Mouse (Mus musculus) 416B (cell line): ENCODE results near the gene Prmt8.

Experiments used
- DNase-seq: peaks from one replicate; pipeline ENCODE4 v3.0.0; 2011; ENCODE audit warnings: low read depth

The Prmt8 gene

DNA sequence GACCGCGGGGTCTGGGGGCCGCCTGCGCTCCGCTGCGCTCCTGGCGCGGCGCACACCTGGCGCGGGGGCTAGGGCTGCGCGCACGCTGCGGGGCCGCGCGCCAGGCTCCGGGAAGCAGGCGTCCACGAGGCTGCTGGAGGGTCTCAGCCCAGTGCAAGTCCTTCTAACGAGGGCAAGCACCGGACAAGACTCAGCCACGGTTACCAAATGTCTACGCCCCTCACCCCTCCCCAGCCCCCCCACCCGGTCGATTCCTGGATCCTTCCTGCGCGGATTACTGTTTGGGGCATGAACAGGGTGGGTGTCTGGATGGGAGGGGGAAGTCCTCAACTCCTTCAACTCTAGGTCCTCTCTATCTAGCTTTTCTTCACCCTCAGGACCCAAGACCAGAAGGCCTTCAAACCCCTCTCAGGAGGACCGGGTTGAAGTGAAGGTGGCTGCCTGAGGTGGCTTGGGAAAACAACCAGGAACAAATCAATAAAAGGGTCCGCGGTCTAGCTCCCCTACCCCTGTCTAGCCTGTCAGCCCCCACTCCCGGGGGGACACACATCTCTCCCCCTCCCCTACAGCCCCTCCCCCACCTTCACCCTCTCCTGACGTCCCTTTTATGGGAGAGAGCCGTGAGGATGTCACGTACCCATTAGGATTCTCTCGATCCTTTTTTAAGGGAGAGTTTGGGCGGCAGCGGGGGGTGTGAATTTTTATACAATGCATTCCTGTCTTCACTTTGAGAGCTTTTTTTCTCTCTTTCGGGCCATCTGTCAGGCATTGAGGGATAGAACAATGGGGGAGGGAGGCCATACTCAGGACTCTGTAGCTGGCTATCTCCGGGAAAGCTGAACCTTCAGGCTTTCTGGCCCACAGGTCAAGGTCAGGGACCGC is at the start of gene Prmt8:
Prmt8 (minus strand) TSS at position 198 of the 882 bp plus-strand sequence.
- DNase-seq, result no peak

DNA sequence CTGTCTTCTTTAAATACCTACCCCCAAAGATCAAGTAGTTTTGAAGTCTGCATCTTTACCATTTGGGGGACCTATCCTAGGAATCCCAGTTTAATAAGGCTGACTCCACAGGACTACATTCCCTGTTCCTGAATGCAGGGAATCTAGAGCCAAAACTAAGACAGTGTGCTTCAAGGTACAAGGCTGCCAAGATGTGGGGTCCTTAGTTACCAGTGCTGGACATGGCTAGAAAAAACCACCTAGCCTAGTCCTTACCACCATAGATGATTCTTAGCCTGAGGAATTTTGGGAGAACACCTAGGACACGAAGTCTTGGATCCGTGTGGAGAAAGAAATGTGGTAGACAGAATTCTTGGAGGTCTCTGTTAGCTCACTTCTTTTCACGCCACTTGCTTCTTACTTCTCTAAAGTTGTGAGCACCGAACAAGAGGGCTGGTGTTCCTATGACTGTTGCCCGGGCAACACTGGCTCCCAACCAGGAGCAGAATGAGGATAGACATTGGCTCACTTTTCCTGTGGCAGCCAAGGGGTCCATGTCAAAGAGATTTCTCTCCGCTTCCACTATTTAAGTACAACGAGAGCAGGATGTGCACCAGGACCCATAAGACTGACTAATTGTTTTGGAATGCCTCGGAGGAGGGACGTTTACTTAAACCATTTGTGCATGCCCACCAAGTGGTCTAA is 33.9 kb upstream of the Prmt8 start:
- no peak for DNase-seq

DNA sequence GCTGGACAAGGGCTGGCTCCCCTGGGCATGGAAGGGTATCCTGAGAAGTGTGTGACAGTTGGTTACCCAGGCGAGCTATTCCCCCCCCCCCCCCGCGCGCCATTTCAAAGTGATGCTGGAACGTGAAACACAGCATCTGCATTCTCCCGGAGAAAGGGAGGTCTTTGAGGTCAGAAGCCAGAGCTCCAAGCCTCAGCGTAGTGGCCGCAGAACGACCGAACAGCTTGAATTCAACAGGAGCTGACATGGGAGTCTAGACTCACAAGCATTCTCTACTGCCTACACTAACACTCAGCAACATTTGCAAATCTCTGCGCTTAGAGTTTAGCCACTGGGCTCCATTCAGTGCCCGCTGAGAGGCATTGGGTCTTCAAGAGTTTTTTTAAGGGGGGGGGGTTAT is 32.9 kb upstream of the Prmt8 start:
- DNase-seq, result no peak

DNA sequence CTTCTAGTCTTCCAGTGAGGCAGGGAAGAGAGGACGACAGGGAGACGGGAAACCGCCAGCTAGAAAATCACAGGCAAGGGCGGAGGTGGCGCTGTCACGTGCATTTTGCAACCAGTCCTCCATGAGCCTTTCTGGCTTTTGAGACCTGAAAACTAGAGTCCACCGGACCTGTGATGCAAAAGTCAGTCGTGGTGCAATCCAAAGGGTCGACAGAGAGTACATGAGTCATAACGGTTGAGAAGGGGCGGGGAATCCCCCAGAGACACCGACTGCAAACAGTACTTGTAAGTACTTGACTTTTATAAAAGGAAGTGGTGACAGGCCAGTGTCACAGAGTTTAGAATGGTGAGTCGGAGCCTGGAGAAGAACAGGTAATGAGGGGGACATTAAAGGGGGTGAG is 20.8 kb upstream of the Prmt8 start:
- peak; percentile 92 for DNase-seq

- no peak for DNase-seq
Measured at GRCm38 (mm10) chr6:127770806-127771205, 1.5 kb upstream of the Prmt8 start.

DNA sequence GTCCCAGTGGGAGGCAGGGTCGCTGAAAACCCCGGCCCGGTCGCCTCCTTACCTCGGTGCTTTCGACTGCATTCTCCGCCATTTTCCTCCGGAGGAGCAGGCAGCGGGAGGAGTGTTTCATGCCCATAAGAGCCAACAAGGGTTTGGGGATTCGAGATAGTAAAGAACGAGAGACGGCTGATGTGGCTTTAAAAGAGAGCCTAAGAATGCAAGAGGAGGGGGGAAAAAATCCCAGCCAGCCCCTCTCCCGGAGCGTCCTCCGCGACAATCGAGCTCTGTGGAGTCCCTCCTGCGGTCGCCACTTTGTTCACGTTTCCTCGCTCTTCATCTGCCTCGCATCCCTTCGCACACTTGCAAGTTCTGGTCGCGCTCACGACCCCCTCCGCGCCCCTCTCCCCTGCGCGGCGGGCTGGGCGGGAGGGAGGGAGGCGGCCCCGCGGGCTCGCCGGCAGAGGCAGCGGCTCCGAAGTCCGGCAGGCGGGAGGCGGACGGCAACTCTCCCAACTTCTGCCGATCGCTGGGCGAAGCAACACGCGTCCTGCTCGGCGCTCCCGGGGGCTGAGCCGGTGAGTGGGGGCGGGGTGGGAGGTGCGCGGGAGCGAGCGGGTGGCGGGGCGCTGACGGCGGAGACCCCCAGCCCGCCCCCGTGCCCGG is 524 bp downstream of the Prmt8 start:
- no peak for DNase-seq

DNA sequence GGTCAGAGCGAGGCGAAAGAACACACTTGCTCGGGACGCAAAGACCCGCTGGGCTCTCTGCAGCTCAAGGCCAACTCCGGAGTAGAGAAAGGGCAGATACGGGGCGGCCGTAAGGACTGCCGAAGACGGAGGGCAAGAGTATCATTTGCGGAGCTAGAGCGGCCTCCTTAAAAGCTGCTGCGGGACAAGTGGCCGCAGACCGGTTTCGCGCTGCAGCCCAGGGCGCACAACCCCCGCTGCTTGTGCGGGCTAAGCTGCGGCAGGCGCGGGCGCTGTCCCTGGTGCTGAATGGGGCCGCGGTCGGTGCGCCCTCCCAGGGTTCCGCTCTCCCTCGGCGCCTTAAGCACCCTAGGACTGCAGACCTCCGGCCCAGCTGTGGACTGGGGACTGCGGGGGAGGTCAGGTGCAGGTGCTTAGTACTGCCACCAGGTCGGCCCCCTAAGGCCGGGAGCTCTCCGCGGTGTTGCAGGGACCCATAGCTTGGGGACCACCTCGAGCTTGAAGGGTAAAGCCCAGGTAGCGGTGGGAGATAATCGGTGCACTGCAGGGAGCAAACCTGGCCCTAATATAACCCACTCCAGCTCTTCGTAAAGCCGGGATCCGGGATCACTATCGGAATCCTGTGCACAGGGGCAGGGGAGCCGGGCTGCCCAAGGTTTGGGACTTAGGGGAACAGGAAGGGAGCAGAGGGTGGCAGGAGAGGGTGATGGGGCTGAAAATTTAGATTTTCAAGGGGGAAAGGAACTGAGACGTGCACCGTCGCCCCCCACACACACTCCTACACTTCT is 1.4 kb downstream of the Prmt8 start:
- DNase-seq, result no peak

GRCm38 (mm10) chr6:127767201-127767705 is 2.0 kb downstream of the Prmt8 start:
- no peak for DNase-seq

DNA sequence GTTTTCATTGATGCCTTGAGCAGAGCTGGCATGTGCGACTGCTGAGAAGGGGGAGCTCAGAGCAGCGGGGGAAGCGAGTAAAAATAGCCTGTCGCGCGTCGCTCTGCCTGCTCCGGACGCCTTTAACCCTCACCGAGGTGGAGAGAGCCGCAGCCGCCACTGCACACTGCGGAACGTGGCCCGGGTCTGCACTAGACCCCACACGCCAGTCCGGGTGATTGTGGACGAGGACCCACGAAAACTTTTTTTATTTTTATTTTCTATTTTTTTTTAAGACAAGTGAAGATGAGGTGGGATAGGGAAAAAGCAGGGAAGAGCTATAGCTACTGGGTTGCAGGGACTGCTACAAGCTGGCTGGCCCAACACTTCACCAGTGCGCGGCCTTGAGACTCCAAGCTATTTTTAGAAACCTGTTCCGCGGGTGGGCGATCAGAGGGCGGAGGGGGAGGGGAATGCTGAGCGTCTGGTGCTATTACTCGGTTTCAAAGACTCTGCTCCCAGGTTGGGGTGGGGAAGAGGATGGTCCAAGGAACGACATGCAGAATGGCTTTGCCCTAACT is 2.6 kb downstream of the Prmt8 start:
- DNase-seq, result no peak

- DNase-seq, result no peak
Measured at GRCm38 (mm10) chr6:127766041-127766604, 3.1 kb downstream of the Prmt8 start.

DNA sequence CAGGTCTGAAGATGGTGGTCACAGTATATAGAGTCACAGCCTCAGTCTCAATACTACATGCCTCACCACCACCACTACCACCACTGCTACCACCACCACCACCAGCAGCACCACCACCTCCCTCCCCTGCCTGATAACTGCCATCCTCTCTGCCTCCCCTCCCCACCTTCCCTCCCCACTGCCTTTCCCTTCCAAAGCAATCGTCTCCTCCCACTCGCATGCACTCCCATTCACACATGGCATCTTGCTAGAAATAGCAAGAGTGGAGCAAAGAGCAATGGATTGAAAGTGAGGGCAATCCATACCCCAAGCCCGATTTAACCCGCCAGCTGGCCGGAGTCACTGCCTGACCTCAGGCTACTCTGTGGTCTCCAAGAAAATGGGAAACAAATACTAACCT is 3.7 kb downstream of the Prmt8 start:
- DNase-seq, result no peak

- no peak for DNase-seq
Measured at GRCm38 (mm10) chr6:127758264-127758663, 11.0 kb downstream of the Prmt8 start.

- DNase-seq, result no peak
Measured at GRCm38 (mm10) chr6:127757667-127758167, 11.6 kb downstream of the Prmt8 start.

- DNase-seq, result no peak
Measured at GRCm38 (mm10) chr6:127756856-127757255, 12.4 kb downstream of the Prmt8 start.

DNA sequence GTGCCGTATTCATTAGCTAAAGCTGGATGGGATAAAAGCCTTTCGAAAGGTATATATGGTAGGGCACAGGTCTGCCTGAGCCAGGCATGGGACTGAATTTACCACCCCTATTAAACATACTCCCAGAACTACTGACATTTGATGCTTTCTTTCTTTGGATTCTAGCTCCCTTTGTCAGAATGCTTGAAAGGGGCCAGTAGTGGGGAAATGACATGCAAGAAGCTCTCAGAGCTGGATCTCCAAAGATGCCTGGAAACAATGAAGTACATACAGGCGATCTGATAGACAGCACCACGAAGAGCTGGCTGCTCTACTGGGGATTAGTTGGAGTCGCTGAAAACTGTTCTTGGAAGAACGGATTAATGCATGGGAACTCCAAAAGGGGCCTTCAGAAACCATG is 16.0 kb downstream of the Prmt8 start:
- DNase-seq, result no peak

GRCm38 (mm10) chr6:127752681-127753080 is 16.6 kb downstream of the Prmt8 start:
- no peak for DNase-seq

GRCm38 (mm10) chr6:127751499-127751898 is 17.8 kb downstream of the Prmt8 start:
- no peak for DNase-seq

GRCm38 (mm10) chr6:127748793-127749192 is 20.5 kb downstream of the Prmt8 start:
- DNase-seq, result no peak

DNA sequence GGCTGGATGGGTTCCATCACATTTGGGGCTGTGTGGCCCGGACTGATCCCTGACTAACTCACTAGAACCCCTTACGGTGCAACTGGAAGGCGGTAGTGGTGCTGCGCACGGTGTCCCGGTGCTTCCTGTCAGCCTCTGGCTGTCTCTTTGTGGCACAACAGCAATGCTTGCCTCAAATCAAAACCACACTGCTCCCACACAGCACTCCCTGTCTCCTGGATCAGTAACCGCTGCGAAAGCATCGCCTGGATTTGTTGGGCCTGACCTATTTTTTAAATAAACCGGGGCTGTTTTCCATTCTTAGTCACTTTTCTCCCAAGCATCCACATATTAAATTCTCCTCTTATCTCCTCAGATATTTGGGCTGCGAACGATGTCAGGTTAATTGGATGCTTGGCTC is 27.0 kb downstream of the Prmt8 start:
- DNase-seq, result no peak

GRCm38 (mm10) chr6:127741162-127741561 is 28.1 kb downstream of the Prmt8 start:
- DNase-seq, result no peak

DNA sequence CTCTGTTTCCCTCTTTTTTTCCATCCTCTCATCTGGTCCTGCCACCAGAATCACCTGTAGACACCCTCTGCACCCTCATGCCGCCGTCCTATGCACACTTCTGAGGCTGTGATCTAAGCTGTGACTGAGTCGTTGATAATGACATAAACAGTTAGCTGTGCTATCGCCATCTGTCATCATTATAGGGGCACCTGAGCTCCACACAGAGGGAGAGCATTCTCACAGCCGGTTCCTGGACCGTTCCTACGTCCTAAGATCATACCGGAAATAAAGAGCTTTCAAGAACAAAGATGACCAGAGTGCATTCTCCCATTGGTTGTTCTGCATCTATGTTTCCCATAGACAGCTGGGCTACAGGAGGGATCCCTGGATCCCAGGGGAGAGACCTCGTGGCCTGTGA is 28.6 kb downstream of the Prmt8 start:
- no peak for DNase-seq
